Mouse (Mus musculus) bone marrow macrophage, adult 2 months (primary cell): Measurements from ENCODE around the gene Olfr741. TPM values are rescaled to one million over a fixed set of nuclear protein-coding genes. Genes with fewer than 3 reads are reported as not detected.

ENCODE experiments used
- H3K27ac ChIP-seq: 2 replicates; pipeline ENCODE4 v1.5.1; 2012; ENCODE audit warnings: low read depth, low read length; ENCODE audit not compliant: insufficient read depth
- H3K4me1 ChIP-seq: 2 replicates; pipeline ENCODE4 v1.6.1; 2012; ENCODE audit warnings: low read length; ENCODE audit not compliant: control insufficient read depth, insufficient read depth
- H3K4me3 ChIP-seq: 2 replicates; pipeline ENCODE4 v1.5.1; 2012; ENCODE audit warnings: mild to moderate bottlenecking, low read length, moderate library complexity; ENCODE audit not compliant: insufficient read depth
- CTCF ChIP-seq: IDR thresholded peaks from 2 replicates; pipeline ENCODE4 v1.5.1; 2012; ENCODE audit warnings: low read depth, mild to moderate bottlenecking, low read length, moderate library complexity
- POLR2A ChIP-seq: IDR thresholded peaks from 2 replicates; pipeline ENCODE4 v1.6.1; 2012; ENCODE audit warnings: mild to moderate bottlenecking, low read depth, low read length, borderline replicate concordance
- polyA plus RNA-seq: library from polyadenylated mRNA; stranded (reverse); fragments of >200 nt; gene quantifications from 2 replicates; pipeline ENCODE4 v1.2.4, GENCODE M21; 2012; ENCODE audit not compliant: missing spikeins, insufficient read depth, insufficient read length

Gene Olfr741
- polyA plus RNA-seq, result not detected in 2 replicates

- Histone ChIP-seq H3K4me3 (no peak within 1 kb of the TSS), H3K27ac (no peak within 1 kb of the TSS), H3K4me1 (no peaks in the 10 kb centered on the region)
- TF ChIP-seq CTCF (no peak), POLR2A (no peak)
Measured at GRCm38 (mm10) chr14:50472438-50472837, at the start of gene Olfr741. Olfr741 (plus strand) TSS chr14:50472738.

GRCm38 (mm10) chr14:50445245-50445644, 27.3 kb upstream of the Olfr741 start, which contains the start of gene Olfr740:
Olfr740 (plus strand) TSS chr14:50445545.
- no peak for TF ChIP-seq POLR2A
- TF ChIP-seq CTCF, result no peak
- Histone ChIP-seq H3K27ac (no peak within 1 kb of the TSS), H3K4me3 (no peak within 1 kb of the TSS), H3K4me1 (no peaks in the 10 kb centered on the region)

GRCm38 (mm10) chr14:50478406-50478805, 5.9 kb downstream of the Olfr741 start:
- H3K4me1 ChIP-seq, result no peaks in the 10 kb centered on the region
- H3K4me3 ChIP-seq, result no peak overlapping the region
- no peak overlapping the region for H3K27ac ChIP-seq
- TF ChIP-seq POLR2A (no peak), CTCF (no peak)

- Histone ChIP-seq H3K27ac (no peak within 1 kb of the TSS), H3K4me3 (no peak within 1 kb of the TSS), H3K4me1 (no peaks in the 10 kb centered on the region)
- TF ChIP-seq POLR2A (no peak), CTCF (no peak)
Measured at GRCm38 (mm10) chr14:50503300-50503699, 30.8 kb downstream of the Olfr741 start, which contains the start of gene Olfr742. Olfr742 (plus strand) TSS chr14:50503600.

- Histone ChIP-seq H3K27ac (no peak within 1 kb of the TSS), H3K4me3 (no peak within 1 kb of the TSS), H3K4me1 (no peaks in the 10 kb centered on the region)
- TF ChIP-seq CTCF (no peak), POLR2A (no peak)
Measured at GRCm38 (mm10) chr14:50521539-50521938, 49.0 kb downstream of the Olfr741 start, which contains the start of gene Olfr743. Olfr743 (plus strand) TSS chr14:50521839.

Other genes with a start within 250 kb of the Olfr741 start
- gene Olfr731, start 230.9 kb upstream of the Olfr741 start, polyA plus RNA-seq, result not detected in 2 replicates
- not detected in 2 replicates for gene Olfr732, start 188.5 kb upstream of the Olfr741 start, polyA plus RNA-seq
- gene Olfr733, start 171.2 kb upstream of the Olfr741 start, polyA plus RNA-seq, result not detected in 2 replicates
- not detected in 2 replicates for gene Olfr734, start 146.0 kb upstream of the Olfr741 start, polyA plus RNA-seq
- gene Olfr735, start 123.9 kb upstream of the Olfr741 start, polyA plus RNA-seq, result not detected in 2 replicates
- 0.27 TPM in 1 of 2 replicates, not detected in the other for gene Tlr11, start 114.8 kb upstream of the Olfr741 start, polyA plus RNA-seq
- gene Olfr736, start 91.6 kb upstream of the Olfr741 start, polyA plus RNA-seq, result not detected in 2 replicates
- gene Olfr738, start 65.2 kb upstream of the Olfr741 start, polyA plus RNA-seq, result not detected in 2 replicates
- not detected in 2 replicates for gene Olfr739, start 54.1 kb upstream of the Olfr741 start, polyA plus RNA-seq
- gene Olfr740, start 27.2 kb upstream of the Olfr741 start, polyA plus RNA-seq, result not detected in 2 replicates
- gene Olfr742, start 30.9 kb downstream of the Olfr741 start, polyA plus RNA-seq, result not detected in 2 replicates
- gene Olfr743, start 49.1 kb downstream of the Olfr741 start, polyA plus RNA-seq, result not detected in 2 replicates
- gene Olfr744, start 142.1 kb downstream of the Olfr741 start, polyA plus RNA-seq, result not detected in 2 replicates
- gene Olfr745, start 166.7 kb downstream of the Olfr741 start, polyA plus RNA-seq, result not detected in 2 replicates
- not detected in 2 replicates for gene Olfr746, start 174.3 kb downstream of the Olfr741 start, polyA plus RNA-seq
- gene Olfr747, start 220.5 kb downstream of the Olfr741 start, polyA plus RNA-seq, result not detected in 2 replicates
- not detected in 2 replicates for gene Olfr748, start 234.6 kb downstream of the Olfr741 start, polyA plus RNA-seq